Mouse (Mus musculus) cerebellum, postnatal 10 days (tissue): ENCODE results near the gene Mlc1.

Source experiments
- DNase-seq, 2 experiments: peaks; one replicate each; pipeline ENCODE4 v3.0.0; 2021; ENCODE audit warnings: mixed read lengths in 2 of 2

Mlc1 gene

DNA sequence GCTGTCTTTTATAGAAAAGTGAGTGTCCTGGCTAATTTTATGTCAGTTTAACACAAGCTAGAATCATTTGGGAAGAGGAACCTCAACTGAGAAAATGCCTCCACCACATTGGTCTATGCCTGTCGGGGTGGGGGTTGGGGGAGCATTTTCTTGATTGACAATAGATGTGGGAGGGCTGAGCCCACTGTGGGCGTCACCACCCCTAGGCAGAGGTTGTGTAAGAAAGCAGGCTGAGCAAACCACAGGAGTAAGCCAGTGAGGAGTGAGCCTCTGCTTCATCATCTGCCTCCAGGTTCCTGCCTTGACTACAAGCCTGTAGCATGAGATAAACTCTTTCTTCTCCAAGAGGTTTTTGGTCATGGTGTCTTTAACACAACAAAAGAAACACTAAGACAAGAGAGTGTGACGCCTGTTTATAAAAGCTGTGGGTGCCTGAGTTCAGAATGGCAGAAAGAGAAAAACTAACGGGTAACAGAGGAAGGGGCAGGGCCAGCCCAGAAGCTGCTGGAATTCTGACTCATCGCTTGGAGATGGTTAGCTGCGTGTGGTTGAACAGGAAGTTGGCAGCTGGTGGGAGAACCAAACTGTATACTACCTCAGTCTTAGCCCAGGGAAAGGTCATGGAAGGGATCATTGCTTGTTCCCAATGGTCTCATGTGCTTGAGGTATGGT lies 42.1 kb downstream of the Mlc1 start:
- peak in 1 of 2 experiments; percentile 25 for DNase-seq

GRCm38 (mm10) chr15:88934141-88934540 lies 44.7 kb downstream of the Mlc1 start:
- peak in 1 of 2 experiments; percentile 15 for DNase-seq

GRCm38 (mm10) chr15:88932667-88933066 lies 46.1 kb downstream of the Mlc1 start:
- no peak for DNase-seq

- no peak for DNase-seq
Observed at GRCm38 (mm10) chr15:88921992-88922310, 56.9 kb downstream of the Mlc1 start.

DNA sequence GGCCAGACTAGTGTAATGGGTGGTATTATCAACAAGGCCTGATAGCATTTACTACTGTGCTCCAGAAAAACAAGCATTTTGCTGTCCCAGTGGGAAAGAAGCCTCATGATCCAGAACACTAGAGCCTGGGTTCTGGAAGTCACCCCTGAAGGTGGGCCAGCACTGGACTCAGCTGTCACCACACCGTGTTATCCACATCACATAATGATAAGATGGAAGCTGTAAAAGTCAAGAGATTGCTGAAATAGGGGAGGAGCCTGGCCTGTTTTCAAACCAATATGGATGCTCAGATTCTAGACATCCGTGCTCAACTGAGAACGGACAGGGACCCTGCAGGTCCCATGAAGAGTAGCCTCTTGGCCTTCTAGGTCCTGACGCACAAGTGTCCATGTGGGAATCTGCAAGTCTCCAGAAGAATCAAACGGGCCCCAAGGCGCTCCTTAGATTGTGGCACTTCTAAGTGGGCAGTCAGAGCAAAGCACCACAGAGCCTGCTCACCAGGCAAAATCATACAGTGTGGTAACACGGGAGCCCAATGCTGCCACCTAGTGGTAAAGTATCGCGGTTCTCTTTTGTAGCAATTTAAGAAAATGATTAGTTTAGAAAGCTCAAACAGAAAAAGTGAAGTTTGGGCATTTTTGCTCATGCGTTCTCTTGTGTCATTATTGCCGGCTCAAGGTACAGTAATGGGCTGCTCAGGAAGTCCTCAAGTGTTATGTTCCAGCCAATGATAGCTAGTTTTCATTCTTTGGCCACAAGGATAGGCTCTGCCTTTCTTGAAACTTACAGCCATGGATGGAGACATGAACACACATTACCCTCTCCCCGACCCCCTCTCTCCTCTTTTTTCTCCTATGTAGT lies 57.4 kb downstream of the Mlc1 start:
- DNase-seq: peak; percentile 90 to 96

DNA sequence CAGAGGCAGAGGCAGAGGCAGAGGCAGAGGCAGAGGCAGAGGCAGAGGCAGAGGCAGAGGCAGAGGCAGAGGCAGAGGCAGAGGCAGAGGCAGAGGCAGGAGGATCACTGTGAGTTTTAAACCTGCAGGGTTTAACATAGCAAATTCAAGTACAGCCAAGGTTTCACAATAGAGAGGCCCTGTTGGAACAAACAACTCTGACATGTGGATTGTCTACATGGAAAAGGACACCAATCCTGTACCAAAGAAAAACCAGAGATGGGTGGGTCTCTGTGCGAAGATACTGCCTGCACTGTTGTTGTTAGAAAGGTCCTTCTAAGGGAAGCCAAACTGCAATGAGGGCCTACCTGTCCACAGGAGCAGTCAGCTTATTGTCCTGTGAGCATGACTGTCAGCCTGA lies 58.7 kb downstream of the Mlc1 start:
- no peak for DNase-seq

DNA sequence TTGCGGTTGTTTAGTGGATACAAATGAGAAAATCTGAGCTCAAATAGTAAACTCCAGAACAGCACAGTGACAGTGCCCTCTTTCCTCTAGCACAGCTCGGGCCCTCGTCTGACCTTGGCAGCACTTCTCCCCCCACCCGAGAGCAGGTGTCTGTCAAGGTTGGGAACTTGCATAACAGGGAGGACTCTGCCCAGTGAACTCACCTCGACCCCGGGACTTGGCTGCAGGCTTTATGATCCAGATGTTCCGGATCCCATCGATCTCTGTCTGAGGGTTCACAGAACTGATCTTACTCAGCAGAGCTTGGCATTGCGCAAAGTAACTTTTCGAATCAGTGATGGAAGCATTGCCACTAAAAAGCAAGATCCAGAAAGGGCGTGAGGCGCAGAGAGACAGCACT lies 59.5 kb downstream of the Mlc1 start:
- DNase-seq: peak in 1 of 2 experiments; percentile 22

GRCm38 (mm10) chr15:88917126-88917525 lies 61.7 kb downstream of the Mlc1 start:
- no peak for DNase-seq

- no peak for DNase-seq
Observed at GRCm38 (mm10) chr15:88916366-88916765, 62.4 kb downstream of the Mlc1 start.

- DNase-seq: no peak
Observed at GRCm38 (mm10) chr15:88915046-88915445, 63.8 kb downstream of the Mlc1 start.

GRCm38 (mm10) chr15:88906347-88906746 lies 72.5 kb downstream of the Mlc1 start:
- no peak for DNase-seq
